Mouse (Mus musculus) stomach, embryonic 16.5 days (tissue): Measurements from ENCODE around the gene Abcd1. TPM values are rescaled to one million over a fixed set of nuclear protein-coding genes. Genes with fewer than 3 reads are reported as not detected.

Experiments used
- ATAC-seq: fragments of 200-750 bp; cut with Nextera tagmentation; 2 replicates; pipeline ENCODE4 v1.8.0; 2017; ENCODE audit warnings: moderate number of reproducible peaks, moderate TSS enrichment; ENCODE audit not compliant: insufficient read depth, low FRiP score
- H3K27ac ChIP-seq: fragments of 300-500 bp; sonication (generic); 2 replicates; pipeline ENCODE4 v1.5.1; 2014; ENCODE audit warnings: low read length
- H3K27me3 ChIP-seq: fragments of 300-500 bp; sonication (generic); 2 replicates; pipeline ENCODE4 v1.6.1; 2014; ENCODE audit warnings: low read length, control low read depth, mixed read lengths; ENCODE audit not compliant: control insufficient read depth, insufficient read depth
- H3K36me3 ChIP-seq: fragments of 300-500 bp; sonication (generic); 2 replicates; pipeline ENCODE4 v1.6.1; 2014; ENCODE audit warnings: low read length; ENCODE audit not compliant: control insufficient read depth, insufficient read depth
- H3K4me1 ChIP-seq: fragments of 300-500 bp; sonication (generic); 2 replicates; pipeline ENCODE4 v1.6.1; 2014; ENCODE audit warnings: low read length, control low read depth, mixed read lengths; ENCODE audit not compliant: control insufficient read depth, insufficient read depth
- H3K4me2 ChIP-seq: fragments of 300-500 bp; sonication (generic); 2 replicates; pipeline ENCODE4 v1.6.1; 2014; ENCODE audit warnings: low read depth, low read length, mixed read lengths
- H3K4me3 ChIP-seq: fragments of 300-500 bp; sonication (generic); replicated peaks from 2 replicates; pipeline ENCODE4 v1.5.1; 2014; ENCODE audit warnings: mild to moderate bottlenecking, low read length
- H3K9ac ChIP-seq: fragments of 300-500 bp; sonication (generic); 2 replicates; pipeline ENCODE4 v1.6.1; 2014; ENCODE audit warnings: low read length
- H3K9me3 ChIP-seq: fragments of 300-500 bp; sonication (generic); replicated peaks from 2 replicates; pipeline ENCODE4 v1.6.1; 2016; ENCODE audit warnings: low read length, control low read depth; ENCODE audit not compliant: control insufficient read depth
- WGBS: fragments of 180-500 bp; shearing (Covaris S2); extraction: QIAGEN DNeasy Blood & Tissue Kit; methylation state at CpG from one replicate; pipeline ENCODE4 v1.1.7; 2014; 5-methylcytosine and 5-hydroxymethylcytosine counted together
- polyA plus RNA-seq: library from polyadenylated mRNA; unstranded; fragments of >200 nt; fragmentation: Nextera tagmentation; extraction: Ambion mirVana; gene quantifications from 2 replicates; pipeline ENCODE4 v1.2.1, GENCODE M21; 2015

Abcd1 gene
- polyA plus RNA-seq, 1 experiment from 2014 or later = 20.8 TPM

DNA sequence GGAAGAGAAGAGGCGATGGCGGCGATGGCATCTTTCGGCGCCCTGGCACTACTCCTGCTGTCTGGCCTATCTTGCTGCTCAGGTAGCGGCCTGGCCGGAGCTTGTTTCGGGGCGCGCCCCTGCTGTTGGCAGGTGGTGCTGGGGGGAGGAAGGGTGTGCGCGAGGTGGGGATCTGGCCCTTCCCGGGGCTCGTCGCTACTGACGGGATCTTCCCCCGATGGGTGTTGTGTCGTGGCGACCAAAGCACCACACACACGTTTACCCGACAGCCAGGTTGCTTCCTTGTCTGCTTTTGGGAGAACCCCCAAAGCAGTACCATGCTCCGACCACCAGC, 70.8 kb downstream of the Abcd1 start:
- H3K27ac ChIP-seq = peak overlapping the region; percentile 84
- peaks cover 12% of the 10 kb centered on the region for H3K4me1 ChIP-seq
- peak overlapping the region; percentile 56 for H3K4me2 ChIP-seq
- ATAC-seq = peak; percentile 9
- no peaks in the 10 kb centered on the region for H3K27me3 ChIP-seq
- H3K4me3 ChIP-seq = peak overlapping the region; percentile 67
- 16% methylated on average over 21 of the region's 22 CpGs for WGBS
- peak overlapping the region; percentile 83 for H3K9ac ChIP-seq
- H3K36me3 ChIP-seq = no peaks in the 10 kb centered on the region
- no peaks in the 10 kb centered on the region for H3K9me3 ChIP-seq

Other genes with a start within 250 kb of the Abcd1 start
- 87.2 and 114 TPM in 2 replicates for gene Bgn, start 233.0 kb upstream of the Abcd1 start, polyA plus RNA-seq
- gene Atp2b3, start 213.5 kb upstream of the Abcd1 start, polyA plus RNA-seq = 0.26 and 0.59 TPM in 2 replicates
- gene Dusp9, start 77.2 kb upstream of the Abcd1 start, polyA plus RNA-seq = 8.2 and 9.0 TPM in 2 replicates
- 22.4 and 24.4 TPM in 2 replicates for gene Pnck, start 56.5 kb upstream of the Abcd1 start, polyA plus RNA-seq
- gene Slc6a8, start 43.4 kb upstream of the Abcd1 start, polyA plus RNA-seq = 6.7 and 7.1 TPM in 2 replicates
- gene Bcap31, start 422 bp upstream of the Abcd1 start, polyA plus RNA-seq = 290 and 308 TPM in 2 replicates
- gene Plxnb3, start 40.5 kb downstream of the Abcd1 start, polyA plus RNA-seq = 0.77 and 1.1 TPM in 2 replicates
- 4.8 and 15.1 TPM in 2 replicates for gene Srpk3, start 57.8 kb downstream of the Abcd1 start, polyA plus RNA-seq
- gene Idh3g, start 70.3 kb downstream of the Abcd1 start, polyA plus RNA-seq = 197 and 209 TPM in 2 replicates
- gene Ssr4, start 70.4 kb downstream of the Abcd1 start, polyA plus RNA-seq = 248 and 275 TPM in 2 replicates
- 0.69 and 0.96 TPM in 2 replicates for gene Pdzd4, start 108.4 kb downstream of the Abcd1 start, polyA plus RNA-seq
- gene Avpr2, start 175.5 kb downstream of the Abcd1 start, polyA plus RNA-seq = 0.32 and 0.42 TPM in 2 replicates
- 9.8 and 12.9 TPM in 2 replicates for gene L1cam, start 179.5 kb downstream of the Abcd1 start, polyA plus RNA-seq
- gene Arhgap4, start 205.3 kb downstream of the Abcd1 start, polyA plus RNA-seq = 4.7 and 5.7 TPM in 2 replicates
- 126 and 134 TPM in 2 replicates for gene Naa10, start 205.3 kb downstream of the Abcd1 start, polyA plus RNA-seq
- gene Renbp, start 214.3 kb downstream of the Abcd1 start, polyA plus RNA-seq = 63.3 and 65.5 TPM in 2 replicates
- 37.0 and 39.1 TPM in 2 replicates for gene Hcfc1, start 249.8 kb downstream of the Abcd1 start, polyA plus RNA-seq